Mouse (Mus musculus) spleen, adult 12 weeks (tissue): Measurements from ENCODE around the gene Syne3.

Experiments
- DNase-seq: peaks from one replicate; pipeline ENCODE4 v3.0.0; 2022; ENCODE audit warnings: low spot score

The Syne3 gene

DNA sequence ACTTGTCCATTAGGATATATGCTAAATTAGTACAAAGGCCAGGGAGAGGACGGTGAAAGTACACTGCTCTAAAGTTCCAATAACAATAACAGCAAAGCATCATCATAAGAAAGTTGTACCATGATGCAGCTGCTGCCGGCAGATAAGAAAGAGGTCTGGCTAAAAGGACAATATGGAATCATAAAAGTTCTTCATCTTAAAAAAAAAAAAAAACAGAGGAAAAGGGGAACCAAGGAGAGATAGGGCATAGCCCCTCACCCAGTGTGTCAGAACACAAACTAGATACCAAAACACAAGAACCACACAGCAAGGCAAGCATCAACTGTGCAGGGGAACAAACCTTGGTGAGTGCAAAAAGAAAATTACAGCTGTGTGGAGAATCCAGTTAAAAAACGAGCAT lies 117.4 kb downstream of the Syne3 start:
- DNase-seq, result no peak

DNA sequence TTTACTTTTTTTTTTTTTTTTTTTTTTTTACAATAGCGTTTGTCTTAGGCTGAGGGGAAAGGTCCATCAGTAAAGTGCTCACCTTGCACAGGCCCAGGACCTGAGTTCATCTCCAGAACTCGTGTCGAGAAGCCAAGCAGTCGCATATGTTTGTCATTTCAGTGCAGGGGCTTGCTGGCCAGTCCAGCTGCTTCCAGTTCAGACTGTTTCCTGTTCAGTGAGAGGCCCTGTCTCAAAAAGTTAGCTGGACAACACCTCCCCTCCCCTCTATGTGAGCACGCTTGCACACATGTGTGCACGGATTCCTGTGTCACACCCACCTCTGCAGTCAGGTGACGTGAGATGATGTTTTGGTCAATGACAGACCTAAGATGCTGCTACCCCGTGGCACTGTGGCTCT lies 119.5 kb downstream of the Syne3 start:
- no peak for DNase-seq

DNA sequence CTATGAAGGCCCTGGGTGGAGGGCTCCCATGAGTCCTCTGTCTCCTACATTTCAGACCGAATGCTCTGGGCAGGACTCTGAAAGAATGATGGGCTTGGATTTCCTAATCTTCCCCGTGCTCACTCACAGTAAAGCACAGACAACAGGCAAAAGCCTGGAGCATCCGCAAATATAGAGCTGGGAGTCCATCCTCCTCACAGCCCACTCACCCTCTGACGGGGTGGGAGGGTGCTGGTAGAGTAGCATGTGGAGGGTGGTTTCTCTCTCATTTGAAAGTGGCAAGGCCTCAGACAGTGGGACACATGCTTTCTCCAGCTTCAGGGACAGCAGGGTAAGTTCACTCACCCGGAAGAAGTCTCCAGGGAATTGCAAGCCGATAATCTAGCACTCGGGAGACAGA lies 123.5 kb downstream of the Syne3 start:
- no peak for DNase-seq

DNA sequence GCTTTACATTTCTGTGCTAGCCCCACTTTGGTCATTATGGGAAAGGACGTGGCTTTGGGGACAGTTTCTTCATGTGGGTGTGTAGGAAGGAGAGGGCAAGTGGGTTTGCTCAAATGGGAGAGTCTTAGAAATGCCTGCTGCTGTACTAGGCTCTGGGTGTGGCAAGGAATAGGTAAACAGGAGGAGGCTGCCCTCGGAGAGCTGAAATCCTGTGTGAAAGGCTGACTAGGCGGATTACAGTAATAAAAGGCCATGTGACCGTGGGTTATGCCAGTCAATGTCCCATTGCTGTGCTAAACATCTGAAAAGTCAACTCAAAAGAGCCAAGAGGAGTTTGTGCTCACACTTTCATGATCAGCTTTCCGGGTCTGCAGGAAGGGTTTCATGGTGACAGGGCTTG lies 127.1 kb downstream of the Syne3 start:
- DNase-seq, result no peak

DNA sequence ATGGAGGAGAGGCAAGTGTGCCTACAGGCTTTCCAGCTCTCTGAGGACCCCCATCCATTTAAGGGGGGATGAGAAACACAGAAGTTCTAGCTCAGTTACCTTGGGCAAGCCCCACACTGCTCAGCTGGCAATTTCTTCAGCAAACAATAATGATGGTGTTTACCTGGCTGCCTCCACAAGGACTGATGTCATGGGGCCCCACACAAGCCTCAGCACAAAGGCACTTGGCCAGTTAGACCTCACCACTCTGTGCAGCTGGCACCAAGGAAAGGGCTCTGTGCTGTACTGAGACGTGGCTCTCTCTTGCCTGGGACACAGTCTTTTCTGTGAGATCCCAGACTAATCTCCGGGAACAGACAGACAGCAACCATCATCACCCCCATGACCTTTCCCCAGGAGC lies 127.5 kb downstream of the Syne3 start:
- DNase-seq, result no peak

DNA sequence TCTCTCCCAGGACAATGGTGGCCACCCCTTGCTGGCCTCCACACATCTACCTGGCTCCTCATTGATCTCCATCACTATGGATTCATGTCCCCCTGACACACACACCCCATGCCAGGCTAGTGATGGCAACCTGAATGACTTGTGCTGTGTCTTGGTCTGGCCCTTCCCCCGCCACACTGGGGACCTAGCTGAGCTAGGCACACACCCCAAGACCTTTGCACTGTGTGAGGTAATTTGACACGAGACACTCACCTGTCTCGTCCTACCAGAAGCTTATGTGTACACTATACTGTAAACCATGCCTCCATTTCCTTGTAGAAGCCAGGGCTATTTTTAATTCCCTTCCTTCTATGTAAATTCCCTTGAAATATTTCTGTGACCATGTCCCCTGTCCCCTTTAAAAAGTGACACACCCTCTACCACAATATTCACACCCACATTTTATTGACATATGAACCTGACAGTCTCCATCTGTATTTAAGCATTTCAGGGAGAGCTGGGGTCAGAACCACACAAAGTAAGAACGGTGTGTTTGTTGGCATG lies 128.0 kb downstream of the Syne3 start:
- no peak for DNase-seq

DNA sequence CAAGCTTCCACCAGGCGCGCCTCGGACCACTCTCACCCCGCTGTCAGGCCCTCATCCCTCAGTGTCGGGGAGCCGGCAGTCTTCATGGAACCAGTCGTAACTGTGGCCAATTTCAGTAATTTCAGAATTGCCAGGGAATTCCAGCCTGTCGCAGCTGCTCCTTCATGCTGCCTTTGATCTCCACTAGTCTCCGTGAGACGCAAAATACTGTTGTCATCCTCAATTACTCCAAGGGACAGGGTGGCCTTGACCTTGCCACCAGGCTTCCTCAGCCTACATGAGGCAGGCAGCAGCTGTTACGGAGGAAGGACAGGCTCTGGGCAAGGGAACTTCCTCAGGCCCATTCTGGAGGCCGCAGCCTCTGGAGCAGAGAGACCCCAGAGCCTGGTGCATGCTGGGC lies 129.2 kb downstream of the Syne3 start:
- DNase-seq, result no peak
